Mouse (Mus musculus) layer of hippocampus, adult 18-20 months (tissue): Measurements from ENCODE around the gene Rreb1. TPM values are rescaled to one million over a fixed set of nuclear protein-coding genes. Genes with fewer than 3 reads are reported as not detected.

ENCODE experiments used
- DNase-seq, 2 experiments: peaks; one replicate each; pipeline ENCODE4 v3.0.0; 2022; ENCODE audit warnings: low spot score in 2 of 2
- total RNA-seq, 2 experiments: library from RNA; stranded (reverse); gene quantifications; 2 replicates each; pipeline ENCODE4 v1.2.3; 2021

Gene Rreb1
- total RNA-seq, 2 experiments from 2014 or later, result 75.1 to 85.3 TPM

GRCm38 (mm10) chr13:37941138-37941645 lies 163.0 kb downstream of the Rreb1 start:
- no peak for DNase-seq

- no peak for DNase-seq
Measured at GRCm38 (mm10) chr13:37941950-37942886, 164.0 kb downstream of the Rreb1 start.

DNA sequence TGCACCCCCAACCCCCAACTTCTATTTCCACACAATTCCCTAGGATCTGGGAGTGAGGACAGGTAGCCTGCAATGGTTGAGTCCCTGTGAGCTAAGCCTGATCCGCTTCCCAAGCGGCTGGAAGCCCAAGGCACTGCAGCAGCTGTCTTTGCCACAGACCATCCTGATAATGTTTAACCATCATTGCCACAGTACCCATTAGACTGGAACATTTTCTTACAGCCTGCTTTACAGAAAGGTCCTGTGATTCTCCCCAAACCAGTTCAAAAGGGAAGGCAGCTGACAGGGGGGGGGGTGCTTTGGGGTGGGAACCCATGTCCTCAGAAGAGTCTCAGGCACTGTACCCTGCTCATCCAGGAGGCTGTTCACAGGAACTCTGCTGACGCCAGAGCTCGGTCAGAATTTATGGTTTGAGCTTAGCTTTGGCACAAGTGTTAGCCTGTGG lies 164.7 kb downstream of the Rreb1 start:
- no peak for DNase-seq

GRCm38 (mm10) chr13:37943466-37943865 lies 165.3 kb downstream of the Rreb1 start:
- DNase-seq, result no peak

GRCm38 (mm10) chr13:37944306-37944705 lies 166.1 kb downstream of the Rreb1 start:
- peak in 1 of 2 experiments; percentile 49 for DNase-seq

- no peak for DNase-seq
Measured at GRCm38 (mm10) chr13:37945392-37945791, 167.2 kb downstream of the Rreb1 start.

- DNase-seq, result peak; percentile 49 to 85
Measured at GRCm38 (mm10) chr13:37946734-37947133, 168.5 kb downstream of the Rreb1 start.

- DNase-seq, result no peak
Measured at GRCm38 (mm10) chr13:37952981-37953380, 174.8 kb downstream of the Rreb1 start.

DNA sequence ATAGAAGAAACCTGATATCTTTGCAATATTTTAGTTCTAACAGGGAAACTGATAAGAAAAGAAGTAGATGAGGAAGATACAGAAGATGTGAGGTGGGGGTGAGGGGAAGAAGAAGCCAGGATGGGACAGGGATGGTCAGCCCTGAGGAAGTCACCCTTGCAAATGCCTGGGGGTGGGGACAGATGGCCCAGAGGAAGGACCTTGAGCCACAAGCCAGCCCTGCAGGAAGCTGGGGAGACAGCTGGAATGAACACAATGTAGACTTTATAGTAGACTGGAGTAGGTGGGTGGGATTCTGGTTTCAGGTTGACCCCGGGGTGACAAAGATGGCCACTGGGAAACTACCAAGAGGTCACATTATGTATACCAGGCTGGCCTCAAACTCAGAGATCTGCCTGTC lies 176.1 kb downstream of the Rreb1 start:
- no peak for DNase-seq

- DNase-seq, result no peak
Measured at GRCm38 (mm10) chr13:37958498-37959238, 180.5 kb downstream of the Rreb1 start.

DNA sequence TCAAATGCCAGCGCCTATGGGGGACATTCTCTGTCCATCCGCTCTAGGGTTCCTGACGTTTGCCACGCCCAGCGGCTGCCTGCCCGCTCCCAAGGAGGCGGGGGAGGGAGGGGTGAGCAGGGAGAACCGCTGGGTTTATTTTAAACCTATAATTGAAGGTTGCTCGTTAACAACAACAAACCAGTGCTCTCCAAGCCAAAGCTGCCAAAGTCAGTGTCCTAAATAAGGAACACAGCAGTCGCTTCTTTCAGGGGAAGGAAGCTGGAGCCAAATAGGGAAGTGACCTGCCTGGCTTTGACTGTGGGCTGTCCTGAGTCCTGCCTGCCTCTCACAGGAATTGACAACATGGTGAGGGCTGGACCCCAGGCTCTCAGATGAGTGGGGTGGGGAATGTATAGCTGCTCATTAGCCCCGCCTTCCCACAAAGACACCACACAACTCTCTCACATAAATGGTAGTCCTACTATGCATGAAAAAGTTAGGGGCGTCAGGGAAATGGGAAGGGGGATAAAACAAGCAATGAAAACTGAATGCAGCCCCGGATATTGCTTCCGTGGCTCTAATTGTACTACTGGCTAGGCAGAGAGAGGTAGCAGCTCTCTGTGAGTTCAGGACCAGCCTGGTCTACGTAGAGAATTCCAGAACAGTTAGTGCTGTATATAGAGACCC lies 181.2 kb downstream of the Rreb1 start:
- no peak for DNase-seq

GRCm38 (mm10) chr13:37959936-37960335 lies 181.7 kb downstream of the Rreb1 start:
- DNase-seq, result no peak

DNA sequence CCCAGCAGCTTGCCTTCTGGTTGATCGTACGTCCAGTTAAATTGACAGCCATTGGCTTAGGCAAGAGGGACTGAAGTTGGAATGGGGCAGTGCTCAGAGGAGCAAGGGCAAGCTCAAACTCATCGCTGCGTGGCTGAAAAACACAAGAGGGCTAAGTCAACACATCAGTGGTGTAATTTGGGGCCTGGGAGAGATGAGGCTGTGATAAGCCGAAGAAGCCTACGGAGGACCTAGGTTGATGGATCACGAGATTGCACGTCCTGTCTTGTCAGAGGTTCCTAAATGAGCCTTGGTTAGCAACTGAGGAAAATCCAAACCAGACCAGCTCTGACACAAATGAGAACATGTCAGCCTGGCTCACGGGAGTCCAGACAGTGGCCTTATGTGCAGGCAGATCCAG lies 184.3 kb downstream of the Rreb1 start:
- DNase-seq, result no peak

GRCm38 (mm10) chr13:37963354-37964007 lies 185.3 kb downstream of the Rreb1 start:
- peak; percentile 50 to 80 for DNase-seq

DNA sequence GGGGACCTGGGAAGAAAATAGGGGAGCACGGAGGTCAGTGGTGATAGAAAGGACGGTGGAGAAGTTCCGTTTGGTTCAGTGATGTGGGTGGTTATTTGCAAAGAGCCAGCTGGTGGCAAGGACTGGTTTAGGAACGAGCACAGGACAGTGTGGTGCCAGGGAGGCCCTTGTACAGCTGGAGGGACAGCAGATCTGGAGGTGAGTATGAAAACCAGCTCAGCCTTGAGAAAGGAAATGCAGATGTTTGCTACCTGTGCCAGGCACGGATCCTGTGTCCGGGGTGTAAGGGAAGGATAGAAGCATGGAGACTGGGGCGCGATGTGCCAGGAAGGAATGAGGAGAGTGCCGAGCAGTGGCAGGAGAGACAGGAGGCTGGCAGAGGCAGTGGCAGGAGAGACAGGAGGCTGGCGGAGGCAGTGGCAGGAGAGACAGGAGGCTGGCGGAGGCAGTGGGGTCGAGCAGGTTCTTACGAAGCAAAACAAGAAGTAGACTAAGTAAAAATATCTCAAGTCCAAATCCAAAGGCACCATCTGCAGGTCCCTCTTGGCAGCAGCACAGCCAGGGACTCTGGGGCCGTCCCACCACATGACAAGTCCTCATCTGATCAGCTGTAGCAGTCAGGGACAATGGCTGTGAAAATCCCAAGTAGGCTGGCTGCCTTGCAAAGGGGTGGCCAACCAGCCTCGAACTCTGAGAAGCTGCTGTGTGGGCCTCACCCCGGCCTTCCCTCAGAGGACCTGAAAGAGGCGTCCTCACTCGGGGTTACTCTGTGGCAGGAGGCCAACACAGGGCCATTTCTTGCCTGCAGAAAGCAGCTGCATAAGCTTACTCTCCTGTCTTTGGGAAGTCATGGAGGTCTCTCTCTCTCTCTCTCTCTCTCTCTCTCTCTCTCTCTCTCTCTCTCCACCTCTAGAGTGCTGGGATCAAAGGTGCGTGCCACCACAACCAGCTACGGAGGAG lies 186.2 kb downstream of the Rreb1 start:
- no peak for DNase-seq

GRCm38 (mm10) chr13:37965126-37965914 lies 187.1 kb downstream of the Rreb1 start:
- DNase-seq, result no peak

GRCm38 (mm10) chr13:37966256-37967051 lies 188.3 kb downstream of the Rreb1 start:
- DNase-seq, result no peak

DNA sequence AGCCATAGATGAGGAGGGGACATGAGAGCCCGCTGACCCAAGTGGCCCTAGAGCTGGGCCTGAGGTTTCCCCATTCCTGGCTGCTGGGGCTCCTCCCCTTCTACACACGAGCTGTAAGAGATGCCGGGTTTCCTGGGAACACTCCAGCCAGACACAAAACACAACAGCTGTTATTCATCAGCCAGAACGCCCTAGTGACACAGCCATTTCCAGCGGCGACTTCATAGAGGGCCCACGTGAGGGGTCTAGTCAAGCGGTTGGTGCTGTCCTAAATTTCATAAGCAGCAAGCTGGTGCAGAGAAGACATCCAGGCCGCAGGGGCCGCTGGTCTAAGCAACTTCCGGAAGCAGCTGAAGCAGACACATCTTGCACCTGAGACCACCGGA lies 188.8 kb downstream of the Rreb1 start:
- DNase-seq, result no peak
